Mouse (Mus musculus): ENCODE data around the gene Hoxc5.

The Hoxc5 gene

GRCm38 (mm10) chr15:102967511-102968397, 511 bp downstream of the Hoxc5 start:
- no peak for DNase-seq

GRCm38 (mm10) chr15:102969296-102969695, 2.1 kb downstream of the Hoxc5 start:
- no peak for DNase-seq

GRCm38 (mm10) chr15:102970740-102971139, 3.5 kb downstream of the Hoxc5 start:
- DNase-seq = no peak

GRCm38 (mm10) chr15:102972254-102972653, 5.0 kb downstream of the Hoxc5 start:
- DNase-seq = no peak

- no peak for DNase-seq
These were observed 5.5 kb downstream of the Hoxc5 start for GRCm38 (mm10) chr15:102972753-102973152.

- no peak for DNase-seq
These were observed 7.8 kb downstream of the Hoxc5 start for GRCm38 (mm10) chr15:102975034-102975433.

GRCm38 (mm10) chr15:102975688-102976111, 8.5 kb downstream of the Hoxc5 start:
- no peak for DNase-seq

- DNase-seq = no peak
These were observed 8.9 kb downstream of the Hoxc5 start, which contains the start of gene Hoxc9 for GRCm38 (mm10) chr15:102976171-102976570. Gene Hoxc9, plus strand, starts transcription at chr15:102976439.

GRCm38 (mm10) chr15:102976631-102977422, 9.6 kb downstream of the Hoxc5 start:
- no peak for DNase-seq

GRCm38 (mm10) chr15:102977423-102977974, 10.3 kb downstream of the Hoxc5 start:
- no peak for DNase-seq

- DNase-seq = no peak
These were observed 11.6 kb downstream of the Hoxc5 start for GRCm38 (mm10) chr15:102978615-102979515.

- DNase-seq = no peak
These were observed 12.7 kb downstream of the Hoxc5 start for GRCm38 (mm10) chr15:102979936-102980335.

- no peak for DNase-seq
These were observed 13.1 kb downstream of the Hoxc5 start for GRCm38 (mm10) chr15:102980352-102980751.

GRCm38 (mm10) chr15:102980912-102981311, 13.7 kb downstream of the Hoxc5 start:
- no peak for DNase-seq

GRCm38 (mm10) chr15:102981379-102982288, 14.4 kb downstream of the Hoxc5 start:
- no peak for DNase-seq

- no peak for DNase-seq
These were observed 16.5 kb downstream of the Hoxc5 start for GRCm38 (mm10) chr15:102983716-102984115.

GRCm38 (mm10) chr15:102984521-102984920, 17.3 kb downstream of the Hoxc5 start:
- no peak for DNase-seq

- no peak for DNase-seq
These were observed 17.7 kb downstream of the Hoxc5 start for GRCm38 (mm10) chr15:102984925-102985324.

GRCm38 (mm10) chr15:102987124-102987833, 20.0 kb downstream of the Hoxc5 start:
- DNase-seq = peak; percentile 84

- DNase-seq = no peak
These were observed 20.8 kb downstream of the Hoxc5 start for GRCm38 (mm10) chr15:102988078-102988477.

Data from liver (tissue).